Mouse (Mus musculus): Measurements from ENCODE around the gene Plce1. TPM values are rescaled to one million over a fixed set of nuclear protein-coding genes. Genes with fewer than 3 reads are reported as not detected.

Plce1 gene
- 10 to 100 TPM; 23.3 to 24.6 TPM for total RNA-seq (2021)

- DNase-seq (ENCODE audit: low spot score) = peak; percentile 31
- intact Hi-C loops (cut with DNase I) = loop anchor here (5.0 kb wide), 1 partner anchor 71 kb away; no protein-coding TSS in a partner anchor
Measured at GRCm38 (mm10) chr19:38480731-38481621, at the start of gene Plce1. Plce1 (plus strand) TSS chr19:38481109.

GRCm38 (mm10) chr19:38431326-38431725 lies 49.6 kb upstream of the Plce1 start:
- DNase-seq (ENCODE audit: low spot score) = no peak
- intact Hi-C loops (cut with DNase I) = no loop called here

- intact Hi-C loops (cut with DNase I) = no loop called here
- DNase-seq (ENCODE audit: low spot score) = no peak
Measured at GRCm38 (mm10) chr19:38432021-38432420, 48.9 kb upstream of the Plce1 start.

DNA sequence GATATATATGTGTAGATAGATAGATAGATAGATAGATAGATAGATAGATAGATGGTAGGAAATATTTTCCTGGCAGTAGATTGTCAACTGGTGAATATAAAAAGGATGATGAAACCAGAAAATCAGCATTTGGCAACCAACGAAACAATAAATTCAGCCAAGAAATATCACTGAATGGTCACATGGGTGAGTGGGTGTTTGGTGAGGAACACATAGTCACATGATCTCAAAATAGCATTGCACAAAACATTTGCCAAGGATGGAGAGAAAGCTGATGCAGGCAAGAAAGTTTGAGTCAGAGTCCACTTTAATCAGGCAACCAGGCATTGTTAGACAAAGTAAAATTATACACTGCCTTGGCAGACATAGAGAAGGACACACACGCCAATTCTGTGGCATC lies 47.5 kb upstream of the Plce1 start:
- no peak for DNase-seq (ENCODE audit: low spot score)
- intact Hi-C loops (cut with DNase I) = no loop called here

- intact Hi-C loops (cut with DNase I) = no loop called here
- no peak for DNase-seq (ENCODE audit: low spot score)
Measured at GRCm38 (mm10) chr19:38435221-38435620, 45.7 kb upstream of the Plce1 start.

DNA sequence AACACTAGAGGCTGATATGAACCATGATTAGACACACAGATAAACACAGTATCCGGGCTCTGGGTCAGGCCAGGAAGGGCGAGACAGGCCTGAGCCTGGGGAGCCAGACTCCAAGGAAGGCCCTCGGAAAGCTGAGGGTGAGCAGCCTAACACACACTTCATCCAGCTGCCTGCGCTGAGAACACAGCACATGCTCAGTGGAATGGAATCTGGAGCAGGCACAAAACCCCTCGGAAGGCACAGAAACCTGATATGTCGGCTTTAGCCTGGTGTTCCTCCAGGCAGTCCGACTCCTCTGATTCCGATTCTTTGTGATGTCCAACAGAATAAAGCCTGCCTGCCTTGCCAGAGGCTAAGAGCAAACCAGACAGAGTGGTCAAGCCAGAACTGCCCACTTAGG lies 39.0 kb upstream of the Plce1 start:
- intact Hi-C loops (cut with DNase I) = no loop called here
- no peak for DNase-seq (ENCODE audit: low spot score)

DNA sequence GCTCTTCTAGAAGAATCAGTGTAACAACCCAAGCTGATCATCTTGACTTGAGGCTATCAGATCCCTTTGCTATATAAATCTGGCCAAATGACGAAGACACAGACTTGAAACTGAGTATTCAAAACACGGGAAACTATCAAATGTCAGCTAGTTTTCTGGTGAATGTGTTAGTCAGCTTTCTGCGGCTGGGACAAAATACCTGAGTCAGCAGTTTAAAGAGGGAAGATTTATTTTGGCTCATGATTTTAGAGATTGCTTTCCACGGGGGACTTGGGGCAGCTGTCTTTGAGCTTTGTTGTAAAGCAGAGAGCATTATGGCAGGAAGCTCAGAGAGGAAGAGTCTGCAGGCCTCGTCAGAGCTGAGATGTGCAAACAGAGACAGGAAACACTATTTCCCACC lies 35.2 kb upstream of the Plce1 start:
- no peak for DNase-seq (ENCODE audit: low spot score)
- intact Hi-C loops (cut with DNase I) = no loop called here

DNA sequence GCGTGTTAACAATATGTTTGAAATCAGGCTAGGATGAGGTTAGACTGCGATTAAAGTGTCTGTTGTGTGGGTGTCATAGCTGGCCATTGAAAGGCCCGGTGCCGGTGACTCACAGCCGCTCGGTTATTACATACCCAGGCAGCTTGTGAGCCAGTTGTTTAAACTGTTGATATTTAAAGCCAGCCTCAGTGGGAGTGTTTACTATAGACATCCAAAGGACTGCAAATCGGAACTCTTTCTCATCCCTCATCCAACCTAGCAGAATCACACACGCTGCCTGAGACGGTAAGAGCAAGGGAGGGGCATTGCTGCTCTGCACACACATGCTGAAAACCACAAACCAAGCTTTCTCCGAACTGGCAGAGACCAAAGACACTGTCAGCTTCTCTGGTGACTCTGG lies 25.7 kb upstream of the Plce1 start:
- intact Hi-C loops (cut with DNase I) = no loop called here
- DNase-seq (ENCODE audit: low spot score) = no peak

- intact Hi-C loops (cut with DNase I) = no loop called here
- DNase-seq (ENCODE audit: low spot score) = no peak
Measured at GRCm38 (mm10) chr19:38458996-38459395, 21.9 kb upstream of the Plce1 start.

DNA sequence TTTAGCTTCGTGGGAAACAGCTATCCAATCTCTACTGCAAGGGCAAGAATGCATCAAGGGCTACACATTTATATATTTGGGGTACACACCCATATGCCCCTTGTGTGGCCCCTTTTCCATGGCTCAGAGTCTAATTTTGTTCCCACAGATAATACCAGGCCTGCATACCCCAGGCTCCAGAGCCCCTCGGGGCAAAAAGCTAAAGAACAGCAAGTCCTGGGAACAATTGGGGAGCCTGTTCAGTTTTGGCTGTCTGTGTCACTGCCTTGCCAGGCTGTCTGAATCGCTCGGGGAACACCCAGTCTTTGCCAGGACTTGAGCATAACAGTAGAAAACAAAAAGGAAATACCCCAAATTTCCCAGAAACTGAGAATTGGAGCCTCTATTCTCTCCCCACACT lies 20.2 kb upstream of the Plce1 start:
- intact Hi-C loops (cut with DNase I) = no loop called here
- no peak for DNase-seq (ENCODE audit: low spot score)

GRCm38 (mm10) chr19:38470257-38470893 lies 10.5 kb upstream of the Plce1 start:
- no peak for DNase-seq (ENCODE audit: low spot score)
- intact Hi-C loops (cut with DNase I) = no loop called here

DNA sequence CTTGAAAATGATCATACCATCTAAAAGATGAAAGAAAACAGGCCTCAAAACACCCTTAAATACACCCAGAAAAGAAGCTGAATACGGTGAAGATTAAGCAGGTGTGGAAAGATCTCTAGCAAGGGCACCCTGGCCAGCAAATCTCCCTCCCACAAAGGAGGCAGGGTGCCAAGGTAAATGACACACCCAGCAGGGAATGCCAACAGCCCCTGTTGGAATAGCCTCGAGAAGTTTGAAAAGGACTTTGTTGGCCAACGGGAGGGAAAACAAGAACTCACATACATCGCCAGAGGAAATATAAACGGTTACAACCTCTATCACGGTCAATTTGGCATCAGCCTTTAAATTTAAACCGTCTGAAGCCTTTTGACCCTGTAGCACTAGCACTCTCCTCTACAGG lies 5.5 kb upstream of the Plce1 start:
- intact Hi-C loops (cut with DNase I) = loop anchor here (5.0 kb wide), 1 partner anchor 48 kb away; no protein-coding TSS in a partner anchor
- DNase-seq (ENCODE audit: low spot score) = no peak

- intact Hi-C loops (cut with DNase I) = loop anchor here (5.0 kb wide), 1 partner anchor 51 kb away; no protein-coding TSS in a partner anchor
- DNase-seq (ENCODE audit: low spot score) = no peak
Measured at GRCm38 (mm10) chr19:38478286-38478685, 2.6 kb upstream of the Plce1 start.

DNA sequence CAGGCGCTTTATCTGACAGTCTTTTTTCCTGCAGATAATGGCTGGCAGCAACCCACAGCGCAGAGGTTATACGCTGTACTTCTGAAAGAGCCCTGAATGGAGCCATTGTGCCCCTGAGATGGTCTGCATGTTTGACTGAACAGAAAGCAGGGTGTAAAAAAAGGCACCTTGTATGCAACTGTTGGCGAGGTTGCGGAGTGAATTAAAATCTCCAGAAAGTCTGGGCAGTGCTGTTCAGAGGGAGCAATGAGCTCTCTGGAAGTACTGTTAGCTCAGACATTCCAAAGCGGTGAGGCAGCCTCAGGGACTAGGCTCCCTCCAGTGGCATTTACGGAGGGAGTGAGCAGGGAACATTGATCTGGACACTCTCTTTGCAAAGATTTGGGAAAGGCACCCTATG lies 2.0 kb upstream of the Plce1 start:
- intact Hi-C loops (cut with DNase I) = loop anchor here (5.0 kb wide), 1 partner anchor 52 kb away; no protein-coding TSS in a partner anchor
- peak; percentile 39 for DNase-seq (ENCODE audit: low spot score)

- no peak for DNase-seq (ENCODE audit: low spot score)
- intact Hi-C loops (cut with DNase I) = loop anchor here (5.0 kb wide), 1 partner anchor 52 kb away; no protein-coding TSS in a partner anchor
Measured at GRCm38 (mm10) chr19:38479473-38479872, 1.4 kb upstream of the Plce1 start.

GRCm38 (mm10) chr19:38480156-38480720 lies 671 bp upstream of the Plce1 start:
- DNase-seq (ENCODE audit: low spot score) = no peak
- intact Hi-C loops (cut with DNase I) = loop anchor here (5.0 kb wide), 1 partner anchor 72 kb away; no protein-coding TSS in a partner anchor

DNA sequence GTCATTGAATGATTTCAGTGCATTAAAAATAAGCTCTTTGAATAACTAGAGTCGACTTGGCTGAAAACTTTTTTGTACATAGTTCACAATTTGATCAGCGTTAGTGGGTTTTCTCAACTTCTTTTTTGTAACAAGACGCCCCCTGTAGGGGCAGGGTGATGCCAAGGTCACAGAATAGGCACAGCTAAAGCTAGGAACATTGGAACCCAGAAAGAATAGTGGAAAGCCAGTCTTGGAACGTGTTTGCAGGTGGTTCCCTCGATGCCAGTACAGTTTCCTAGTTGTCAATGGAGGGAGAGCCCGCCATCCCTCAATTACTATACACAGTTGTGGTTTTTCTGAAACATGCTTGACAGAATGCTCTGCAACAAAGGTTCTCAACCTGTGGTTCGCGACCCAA lies 997 bp downstream of the Plce1 start:
- DNase-seq (ENCODE audit: low spot score) = no peak
- intact Hi-C loops (cut with DNase I) = loop anchor here (5.0 kb wide), 1 partner anchor 70 kb away; no protein-coding TSS in a partner anchor

DNA sequence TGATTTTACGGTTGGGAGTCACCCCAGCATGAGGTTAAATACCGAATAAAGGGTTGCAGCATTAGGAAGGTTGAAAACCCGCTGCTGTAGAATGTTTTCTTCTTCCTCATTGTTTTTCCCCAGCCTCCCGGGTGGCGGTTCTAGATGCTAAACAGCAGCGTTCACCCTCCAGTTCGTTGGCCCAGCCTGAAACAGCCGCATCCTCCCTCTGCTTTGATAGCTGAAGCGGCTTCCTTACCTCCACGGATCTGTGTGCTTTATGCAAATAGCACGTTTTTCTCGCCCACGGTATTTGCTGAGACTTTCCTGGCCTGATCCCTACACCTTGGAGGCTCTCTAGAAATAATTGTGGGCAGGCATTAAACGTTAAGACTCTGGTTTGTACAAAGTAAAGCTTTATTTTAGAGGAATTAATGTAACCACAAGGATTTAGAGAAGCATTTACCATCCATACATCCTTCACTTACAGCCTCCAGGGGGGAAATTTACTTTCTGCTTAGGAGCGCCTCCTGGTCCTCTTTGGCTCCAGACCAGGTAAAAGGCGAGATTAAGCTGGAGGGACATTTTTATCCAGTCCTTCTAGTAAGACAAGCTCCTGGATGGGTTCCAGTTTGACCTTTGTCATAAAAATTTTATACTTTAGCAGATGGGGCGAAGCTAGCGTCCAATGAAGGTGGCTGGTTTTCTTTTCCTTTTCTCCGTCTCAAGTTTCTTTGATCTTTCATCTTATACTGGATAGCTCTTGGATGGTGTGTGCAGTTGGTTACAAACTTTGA lies 1.7 kb downstream of the Plce1 start:
- intact Hi-C loops (cut with DNase I) = loop anchor here (5.0 kb wide), 1 partner anchor 70 kb away; no protein-coding TSS in a partner anchor
- DNase-seq (ENCODE audit: low spot score) = no peak

- intact Hi-C loops (cut with DNase I) = no loop called here
Measured at GRCm38 (mm10) chr19:38485779-38486555, 5.1 kb downstream of the Plce1 start.

More at GRCm38 (mm10) chr19:38485779-38486555, 5.1 kb downstream of the Plce1 start:
- DNase-seq (ENCODE audit: low spot score) = no peak
